Mouse (Mus musculus): ENCODE results near the gene Olfr618. TPM values are rescaled to one million over a fixed set of nuclear protein-coding genes. Genes with fewer than 3 reads are reported as not detected.

Olfr618 gene
- total and polyA plus RNA-seq, 2 experiments from 2014 or later: not detected

GRCm38 (mm10) chr7:103600275-103600674, 10.4 kb downstream of the Olfr618 start, which contains the start of gene Olfr619:
Olfr619 (plus strand) TSS chr7:103600575.
- ATAC-seq (ENCODE audit: insufficient read depth, low read depth) (no peak), DNase-seq (ENCODE audit: low spot score) (no peak)
- Histone ChIP-seq H3K27me3 (ENCODE audit: control insufficient read depth, insufficient read depth, low read length) (no peaks in the 10 kb centered on the region), H3K4me3 (ENCODE audit: low read depth, low read length) (no peak within 1 kb of the TSS), H3K4me2 (ENCODE audit: low read depth, low read length) (no peak within 1 kb of the TSS), H3K36me3 (replicated peaks; ENCODE audit: control insufficient read depth, insufficient read depth, low read length) (no peaks in the 10 kb centered on the region), H3K9ac (replicated peaks; ENCODE audit: low read depth, low read length) (no peak within 1 kb of the TSS), H3K9me3 (replicated peaks; ENCODE audit: control insufficient read depth, low read length) (no peaks in the 10 kb centered on the region), H3K27ac (ENCODE audit: low read depth) (no peak within 1 kb of the TSS), H3K4me1 (ENCODE audit: control insufficient read depth, insufficient read depth) (no peaks in the 10 kb centered on the region)
- no peak for TF ChIP-seq CTCF (IDR thresholded peaks at IDR 0.05; ENCODE audit: low read depth)
- TF ChIP-seq EP300 (IDR thresholded peaks at IDR 0.05; ENCODE audit: low read depth): no peak

- Histone ChIP-seq H3K4me3 (ENCODE audit: low read depth, low read length) (no peak overlapping the region), H3K4me1 (ENCODE audit: control insufficient read depth, insufficient read depth) (no peaks in the 10 kb centered on the region), H3K27me3 (ENCODE audit: control insufficient read depth, insufficient read depth, low read length) (no peaks in the 10 kb centered on the region), H3K4me2 (ENCODE audit: low read depth, low read length) (no peak overlapping the region), H3K27ac (ENCODE audit: low read depth) (no peak overlapping the region), H3K9me3 (replicated peaks; ENCODE audit: control insufficient read depth, low read length) (no peaks in the 10 kb centered on the region), H3K36me3 (replicated peaks; ENCODE audit: control insufficient read depth, insufficient read depth, low read length) (no peaks in the 10 kb centered on the region), H3K9ac (replicated peaks; ENCODE audit: low read depth, low read length) (no peak overlapping the region)
- ATAC-seq (ENCODE audit: insufficient read depth, low read depth) (no peak), DNase-seq (ENCODE audit: low spot score) (no peak)
- 72% methylated on average over 2 of the region's 2 CpGs for WGBS
- TF ChIP-seq CTCF (IDR thresholded peaks at IDR 0.05; ENCODE audit: low read depth) (no peak), EP300 (IDR thresholded peaks at IDR 0.05; ENCODE audit: low read depth) (no peak)
These were observed 17.5 kb downstream of the Olfr618 start for GRCm38 (mm10) chr7:103607425-103607824.

- Histone ChIP-seq H3K27ac (ENCODE audit: low read depth) (no peak within 1 kb of the TSS), H3K4me2 (ENCODE audit: low read depth, low read length) (no peak within 1 kb of the TSS), H3K9me3 (replicated peaks; ENCODE audit: control insufficient read depth, low read length) (no peaks in the 10 kb centered on the region), H3K4me1 (ENCODE audit: control insufficient read depth, insufficient read depth) (no peaks in the 10 kb centered on the region), H3K4me3 (ENCODE audit: low read depth, low read length) (no peak within 1 kb of the TSS), H3K36me3 (replicated peaks; ENCODE audit: control insufficient read depth, insufficient read depth, low read length) (no peaks in the 10 kb centered on the region), H3K27me3 (ENCODE audit: control insufficient read depth, insufficient read depth, low read length) (no peaks in the 10 kb centered on the region), H3K9ac (replicated peaks; ENCODE audit: low read depth, low read length) (no peak within 1 kb of the TSS)
- 60% methylated on average over 2 of the region's 2 CpGs for WGBS
- TF ChIP-seq EP300 (IDR thresholded peaks at IDR 0.05; ENCODE audit: low read depth) (no peak), CTCF (IDR thresholded peaks at IDR 0.05; ENCODE audit: low read depth) (no peak)
- DNase-seq (ENCODE audit: low spot score) (no peak), ATAC-seq (ENCODE audit: insufficient read depth, low read depth) (no peak)
These were observed 22.5 kb downstream of the Olfr618 start, which contains the start of gene Olfr620 for GRCm38 (mm10) chr7:103612434-103612833. Olfr620 (minus strand) TSS chr7:103612534.

DNA sequence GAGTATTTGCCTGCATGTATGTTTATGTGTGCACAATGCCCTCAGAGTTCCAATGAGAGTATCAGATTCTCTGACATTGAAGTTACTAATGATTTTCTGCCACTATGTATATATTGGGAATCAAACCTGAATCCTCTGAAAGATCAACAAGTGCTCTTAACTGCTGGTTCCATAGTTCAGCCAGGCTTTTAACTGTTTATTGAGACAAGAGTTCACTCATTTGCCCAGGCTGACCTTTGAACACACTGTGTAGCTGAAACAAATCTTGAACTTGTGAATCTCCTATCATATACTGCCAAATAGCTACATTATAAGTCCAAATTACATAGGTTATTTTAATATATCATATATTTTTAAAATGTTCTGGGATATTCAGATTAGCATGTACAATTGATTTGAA, 46.9 kb downstream of the Olfr618 start:
- no peak for DNase-seq (ENCODE audit: low spot score)
- Histone ChIP-seq H3K9me3 (replicated peaks; ENCODE audit: control insufficient read depth, low read length) (no peaks in the 10 kb centered on the region), H3K4me1 (ENCODE audit: control insufficient read depth, insufficient read depth) (no peaks in the 10 kb centered on the region), H3K27me3 (ENCODE audit: control insufficient read depth, insufficient read depth, low read length) (no peaks in the 10 kb centered on the region), H3K36me3 (replicated peaks; ENCODE audit: control insufficient read depth, insufficient read depth, low read length) (no peaks in the 10 kb centered on the region), H3K4me3 (ENCODE audit: low read depth, low read length) (no peak overlapping the region), H3K9ac (replicated peaks; ENCODE audit: low read depth, low read length) (no peak overlapping the region), H3K27ac (ENCODE audit: low read depth) (no peak overlapping the region), H3K4me2 (ENCODE audit: low read depth, low read length) (no peak overlapping the region)
- no peak for ATAC-seq (ENCODE audit: insufficient read depth, low read depth)
- no peak for TF ChIP-seq EP300 (IDR thresholded peaks at IDR 0.05; ENCODE audit: low read depth)
- TF ChIP-seq CTCF (IDR thresholded peaks at IDR 0.05; ENCODE audit: low read depth): no peak

GRCm38 (mm10) chr7:103642602-103643001, 52.7 kb downstream of the Olfr618 start, which contains the start of gene Olfr622:
Olfr622 (minus strand) TSS chr7:103642702.
- ATAC-seq (ENCODE audit: insufficient read depth, low read depth) (no peak), DNase-seq (ENCODE audit: low spot score) (no peak)
- H3K4me1 ChIP-seq (ENCODE audit: control insufficient read depth, insufficient read depth): no peaks in the 10 kb centered on the region
- no peak within 1 kb of the TSS for H3K27ac ChIP-seq (ENCODE audit: low read depth)
- H3K27me3 ChIP-seq (ENCODE audit: control insufficient read depth, insufficient read depth, low read length): no peaks in the 10 kb centered on the region
- H3K36me3 ChIP-seq (replicated peaks; ENCODE audit: control insufficient read depth, insufficient read depth, low read length): no peaks in the 10 kb centered on the region
- no peak within 1 kb of the TSS for H3K9ac ChIP-seq (replicated peaks; ENCODE audit: low read depth, low read length)
- no peak within 1 kb of the TSS for H3K4me3 ChIP-seq (ENCODE audit: low read depth, low read length)
- 78% methylated on average over 1 of the region's 1 CpGs for WGBS
- no peak within 1 kb of the TSS for H3K4me2 ChIP-seq (ENCODE audit: low read depth, low read length)
- TF ChIP-seq CTCF (IDR thresholded peaks at IDR 0.05; ENCODE audit: low read depth): no peak
- TF ChIP-seq EP300 (IDR thresholded peaks at IDR 0.05; ENCODE audit: low read depth): no peak
- H3K9me3 ChIP-seq (replicated peaks; ENCODE audit: control insufficient read depth, low read length): no peaks in the 10 kb centered on the region

GRCm38 (mm10) chr7:103644070-103644469, 54.2 kb downstream of the Olfr618 start:
- no peak overlapping the region for H3K27ac ChIP-seq (ENCODE audit: low read depth)
- ATAC-seq (ENCODE audit: insufficient read depth, low read depth) (no peak), DNase-seq (ENCODE audit: low spot score) (no peak)
- no peaks in the 10 kb centered on the region for H3K9me3 ChIP-seq (replicated peaks; ENCODE audit: control insufficient read depth, low read length)
- WGBS: 78% methylated on average over 4 of the region's 4 CpGs
- H3K4me1 ChIP-seq (ENCODE audit: control insufficient read depth, insufficient read depth): no peaks in the 10 kb centered on the region
- no peak overlapping the region for H3K9ac ChIP-seq (replicated peaks; ENCODE audit: low read depth, low read length)
- no peak overlapping the region for H3K4me3 ChIP-seq (ENCODE audit: low read depth, low read length)
- H3K36me3 ChIP-seq (replicated peaks; ENCODE audit: control insufficient read depth, insufficient read depth, low read length): no peaks in the 10 kb centered on the region
- TF ChIP-seq CTCF (IDR thresholded peaks at IDR 0.05; ENCODE audit: low read depth): no peak
- no peak for TF ChIP-seq EP300 (IDR thresholded peaks at IDR 0.05; ENCODE audit: low read depth)
- no peak overlapping the region for H3K4me2 ChIP-seq (ENCODE audit: low read depth, low read length)
- H3K27me3 ChIP-seq (ENCODE audit: control insufficient read depth, insufficient read depth, low read length): no peaks in the 10 kb centered on the region

Small RNA genes within 50 kb of the gene (microRNA-seq; reads per million reads assigned to microRNA genes)
- gene Gm26506: not detected

Other genes with a start within 250 kb of the Olfr618 start
Only the 30 nearest of the 31 such genes appear.
- not detected in 2 replicates for gene Olfr601, start 227.4 kb upstream of the Olfr618 start, total RNA-seq (2014; rRNA removed; ENCODE audit: low replicate concordance)
- gene Olfr601, start 227.4 kb upstream of the Olfr618 start, polyA plus RNA-seq (2015; fragmentation: Nextera tagmentation; extraction: Ambion mirVana): not detected in 2 replicates
- gene Olfr603, start 203.9 kb upstream of the Olfr618 start, total RNA-seq (2014; rRNA removed; ENCODE audit: low replicate concordance): not detected in 2 replicates
- not detected in 2 replicates for gene Olfr603, start 203.9 kb upstream of the Olfr618 start, polyA plus RNA-seq (2015; fragmentation: Nextera tagmentation; extraction: Ambion mirVana)
- not detected in 2 replicates for gene Usp17lc, start 175.0 kb upstream of the Olfr618 start, total RNA-seq (2014; rRNA removed; ENCODE audit: low replicate concordance)
- 0.12 and 0.19 TPM in 2 replicates for gene Usp17lc, start 175.0 kb upstream of the Olfr618 start, polyA plus RNA-seq (2015; fragmentation: Nextera tagmentation; extraction: Ambion mirVana)
- gene Olfr605, start 144.7 kb upstream of the Olfr618 start, total RNA-seq (2014; rRNA removed; ENCODE audit: low replicate concordance): not detected in 2 replicates
- not detected in 2 replicates for gene Olfr605, start 144.7 kb upstream of the Olfr618 start, polyA plus RNA-seq (2015; fragmentation: Nextera tagmentation; extraction: Ambion mirVana)
- not detected in 2 replicates for gene Olfr606, start 141.1 kb upstream of the Olfr618 start, total RNA-seq (2014; rRNA removed; ENCODE audit: low replicate concordance)
- gene Olfr606, start 141.1 kb upstream of the Olfr618 start, polyA plus RNA-seq (2015; fragmentation: Nextera tagmentation; extraction: Ambion mirVana): not detected in 2 replicates
- gene Olfr607, start 126.0 kb upstream of the Olfr618 start, total RNA-seq (2014; rRNA removed; ENCODE audit: low replicate concordance): not detected in 2 replicates
- gene Olfr607, start 126.0 kb upstream of the Olfr618 start, polyA plus RNA-seq (2015; fragmentation: Nextera tagmentation; extraction: Ambion mirVana): 0.55 and 0.91 TPM in 2 replicates
- 9.8 TPM in 2 replicates for gene Olfr608, start 120.2 kb upstream of the Olfr618 start, total RNA-seq (2014; rRNA removed; ENCODE audit: low replicate concordance)
- gene Olfr608, start 120.2 kb upstream of the Olfr618 start, polyA plus RNA-seq (2015; fragmentation: Nextera tagmentation; extraction: Ambion mirVana): 1.1 and 1.3 TPM in 2 replicates
- gene Olfr609, start 92.0 kb upstream of the Olfr618 start, total RNA-seq (2014; rRNA removed; ENCODE audit: low replicate concordance): not detected in 2 replicates
- gene Olfr609, start 92.0 kb upstream of the Olfr618 start, polyA plus RNA-seq (2015; fragmentation: Nextera tagmentation; extraction: Ambion mirVana): 0.04 TPM in 2 replicates
- gene Olfr610, start 78.0 kb upstream of the Olfr618 start, total RNA-seq (2014; rRNA removed; ENCODE audit: low replicate concordance): not detected in 2 replicates
- not detected in 2 replicates for gene Olfr610, start 78.0 kb upstream of the Olfr618 start, polyA plus RNA-seq (2015; fragmentation: Nextera tagmentation; extraction: Ambion mirVana)
- not detected in 2 replicates for gene Olfr611, start 69.3 kb upstream of the Olfr618 start, total RNA-seq (2014; rRNA removed; ENCODE audit: low replicate concordance)
- not detected in 2 replicates for gene Olfr611, start 69.3 kb upstream of the Olfr618 start, polyA plus RNA-seq (2015; fragmentation: Nextera tagmentation; extraction: Ambion mirVana)
- gene Olfr612, start 47.4 kb upstream of the Olfr618 start, total RNA-seq (2014; rRNA removed; ENCODE audit: low replicate concordance): not detected in 2 replicates
- gene Olfr612, start 47.4 kb upstream of the Olfr618 start, polyA plus RNA-seq (2015; fragmentation: Nextera tagmentation; extraction: Ambion mirVana): not detected in 2 replicates
- not detected in 2 replicates for gene Olfr613, start 42.0 kb upstream of the Olfr618 start, total RNA-seq (2014; rRNA removed; ENCODE audit: low replicate concordance)
- gene Olfr613, start 42.0 kb upstream of the Olfr618 start, polyA plus RNA-seq (2015; fragmentation: Nextera tagmentation; extraction: Ambion mirVana): not detected in 2 replicates
- gene Olfr615, start 34.0 kb upstream of the Olfr618 start, total RNA-seq (2014; rRNA removed; ENCODE audit: low replicate concordance): not detected in 2 replicates
- not detected in 2 replicates for gene Olfr615, start 34.0 kb upstream of the Olfr618 start, polyA plus RNA-seq (2015; fragmentation: Nextera tagmentation; extraction: Ambion mirVana)
- gene Olfr616, start 21.0 kb upstream of the Olfr618 start, total RNA-seq (2014; rRNA removed; ENCODE audit: low replicate concordance): not detected in 2 replicates
- gene Olfr616, start 21.0 kb upstream of the Olfr618 start, polyA plus RNA-seq (2015; fragmentation: Nextera tagmentation; extraction: Ambion mirVana): not detected in 2 replicates
- gene Olfr617, start 17.0 kb upstream of the Olfr618 start, total RNA-seq (2014; rRNA removed; ENCODE audit: low replicate concordance): not detected in 2 replicates
- gene Olfr617, start 17.0 kb upstream of the Olfr618 start, polyA plus RNA-seq (2015; fragmentation: Nextera tagmentation; extraction: Ambion mirVana): not detected in 2 replicates
- not detected in 2 replicates for gene Olfr619, start 10.5 kb downstream of the Olfr618 start, total RNA-seq (2014; rRNA removed; ENCODE audit: low replicate concordance)
- not detected in 2 replicates for gene Olfr619, start 10.5 kb downstream of the Olfr618 start, polyA plus RNA-seq (2015; fragmentation: Nextera tagmentation; extraction: Ambion mirVana)
- gene Olfr620, start 22.4 kb downstream of the Olfr618 start, total RNA-seq (2014; rRNA removed; ENCODE audit: low replicate concordance): not detected in 2 replicates
- not detected in 2 replicates for gene Olfr620, start 22.4 kb downstream of the Olfr618 start, polyA plus RNA-seq (2015; fragmentation: Nextera tagmentation; extraction: Ambion mirVana)
- not detected in 2 replicates for gene Olfr622, start 52.6 kb downstream of the Olfr618 start, total RNA-seq (2014; rRNA removed; ENCODE audit: low replicate concordance)
- not detected in 2 replicates for gene Olfr622, start 52.6 kb downstream of the Olfr618 start, polyA plus RNA-seq (2015; fragmentation: Nextera tagmentation; extraction: Ambion mirVana)
- not detected in 2 replicates for gene Olfr623, start 73.6 kb downstream of the Olfr618 start, total RNA-seq (2014; rRNA removed; ENCODE audit: low replicate concordance)
- not detected in 2 replicates for gene Olfr623, start 73.6 kb downstream of the Olfr618 start, polyA plus RNA-seq (2015; fragmentation: Nextera tagmentation; extraction: Ambion mirVana)
- not detected in 2 replicates for gene Olfr624, start 81.1 kb downstream of the Olfr618 start, total RNA-seq (2014; rRNA removed; ENCODE audit: low replicate concordance)
- gene Olfr624, start 81.1 kb downstream of the Olfr618 start, polyA plus RNA-seq (2015; fragmentation: Nextera tagmentation; extraction: Ambion mirVana): 0.03 TPM in 1 of 2 replicates, not detected in the other
- gene Olfr625-ps1, start 92.6 kb downstream of the Olfr618 start, total RNA-seq (2014; rRNA removed; ENCODE audit: low replicate concordance): not detected in 2 replicates
- gene Olfr625-ps1, start 92.6 kb downstream of the Olfr618 start, polyA plus RNA-seq (2015; fragmentation: Nextera tagmentation; extraction: Ambion mirVana): not detected in 2 replicates
- gene Olfr243, start 124.6 kb downstream of the Olfr618 start, total RNA-seq (2014; rRNA removed; ENCODE audit: low replicate concordance): not detected in 2 replicates
- not detected in 2 replicates for gene Olfr243, start 124.6 kb downstream of the Olfr618 start, polyA plus RNA-seq (2015; fragmentation: Nextera tagmentation; extraction: Ambion mirVana)
- not detected in 2 replicates for gene Olfr628, start 140.3 kb downstream of the Olfr618 start, total RNA-seq (2014; rRNA removed; ENCODE audit: low replicate concordance)
- gene Olfr628, start 140.3 kb downstream of the Olfr618 start, polyA plus RNA-seq (2015; fragmentation: Nextera tagmentation; extraction: Ambion mirVana): not detected in 2 replicates
- not detected in 2 replicates for gene Olfr629, start 154.8 kb downstream of the Olfr618 start, total RNA-seq (2014; rRNA removed; ENCODE audit: low replicate concordance)
- not detected in 2 replicates for gene Olfr629, start 154.8 kb downstream of the Olfr618 start, polyA plus RNA-seq (2015; fragmentation: Nextera tagmentation; extraction: Ambion mirVana)
- gene Olfr630, start 167.2 kb downstream of the Olfr618 start, total RNA-seq (2014; rRNA removed; ENCODE audit: low replicate concordance): not detected in 2 replicates
- not detected in 2 replicates for gene Olfr630, start 167.2 kb downstream of the Olfr618 start, polyA plus RNA-seq (2015; fragmentation: Nextera tagmentation; extraction: Ambion mirVana)
- not detected in 2 replicates for gene Olfr69, start 181.5 kb downstream of the Olfr618 start, total RNA-seq (2014; rRNA removed; ENCODE audit: low replicate concordance)
- gene Olfr69, start 181.5 kb downstream of the Olfr618 start, polyA plus RNA-seq (2015; fragmentation: Nextera tagmentation; extraction: Ambion mirVana): not detected in 2 replicates
- not detected in 2 replicates for gene Olfr68, start 189.6 kb downstream of the Olfr618 start, total RNA-seq (2014; rRNA removed; ENCODE audit: low replicate concordance)
- gene Olfr68, start 189.6 kb downstream of the Olfr618 start, polyA plus RNA-seq (2015; fragmentation: Nextera tagmentation; extraction: Ambion mirVana): not detected in 2 replicates
- not detected in 2 replicates for gene Olfr67, start 201.7 kb downstream of the Olfr618 start, total RNA-seq (2014; rRNA removed; ENCODE audit: low replicate concordance)
- not detected in 2 replicates for gene Olfr67, start 201.7 kb downstream of the Olfr618 start, polyA plus RNA-seq (2015; fragmentation: Nextera tagmentation; extraction: Ambion mirVana)
- 716 and 1,401 TPM in 2 replicates for gene Hbb-bt, start 223.9 kb downstream of the Olfr618 start, total RNA-seq (2014; rRNA removed; ENCODE audit: low replicate concordance)
- 772 and 1,221 TPM in 2 replicates for gene Hbb-bt, start 223.9 kb downstream of the Olfr618 start, polyA plus RNA-seq (2015; fragmentation: Nextera tagmentation; extraction: Ambion mirVana)
- 5,431 and 6,330 TPM in 2 replicates for gene Hbb-bs, start 238.0 kb downstream of the Olfr618 start, total RNA-seq (2014; rRNA removed; ENCODE audit: low replicate concordance)
- 3,638 and 5,614 TPM in 2 replicates for gene Hbb-bs, start 238.0 kb downstream of the Olfr618 start, polyA plus RNA-seq (2015; fragmentation: Nextera tagmentation; extraction: Ambion mirVana)

All from heart, postnatal 0 days (tissue).